Mouse (Mus musculus) lung, postnatal 0 days (tissue): ENCODE measurements around the gene Cfap99. TPM values are rescaled to one million over a fixed set of nuclear protein-coding genes. Genes with fewer than 3 reads are reported as not detected.

Experiments
- ATAC-seq: fragments of 200-750 bp; cut with Nextera tagmentation; 2 replicates; pipeline ENCODE4 v1.8.0; 2017; ENCODE audit warnings: moderate library complexity
- DNase-seq: peaks from one replicate; pipeline ENCODE4 v3.0.0-alpha.2; 2016; ENCODE audit warnings: low spot score
- H3K27ac ChIP-seq: fragments of 300-500 bp; sonication (generic); 2 replicates; pipeline ENCODE4 v1.5.1; 2014; ENCODE audit warnings: antibody characterized with exemption, mild to moderate bottlenecking, low read length, mixed read lengths
- H3K27me3 ChIP-seq: fragments of 300-500 bp; sonication (generic); replicated peaks from 2 replicates; pipeline ENCODE4 v1.6.1; 2014; ENCODE audit warnings: low read length, mixed read lengths; ENCODE audit not compliant: insufficient read depth
- H3K36me3 ChIP-seq: fragments of 300-500 bp; sonication (generic); 2 replicates; pipeline ENCODE4 v1.6.1; 2014; ENCODE audit warnings: low read length, mixed read lengths; ENCODE audit not compliant: insufficient read depth
- H3K4me1 ChIP-seq: fragments of 300-500 bp; sonication (generic); 2 replicates; pipeline ENCODE4 v1.6.1; 2014; ENCODE audit warnings: antibody characterized with exemption, low read depth, low read length, mixed read lengths; ENCODE audit not compliant: insufficient read depth
- H3K4me2 ChIP-seq: fragments of 300-500 bp; sonication (generic); replicated peaks from 2 replicates; pipeline ENCODE4 v1.6.1; 2014; ENCODE audit warnings: low read depth, mild to moderate bottlenecking, low read length, moderate library complexity, mixed read lengths
- H3K4me3 ChIP-seq: fragments of 300-500 bp; sonication (generic); 2 replicates; pipeline ENCODE4 v1.5.1; 2014; ENCODE audit warnings: low read depth, low read length
- H3K9ac ChIP-seq: fragments of 300-500 bp; sonication (generic); replicated peaks from 2 replicates; pipeline ENCODE4 v1.6.1; 2014; ENCODE audit warnings: low read depth, mild to moderate bottlenecking
- H3K9me3 ChIP-seq: fragments of 300-500 bp; sonication (generic); 2 replicates; pipeline ENCODE4 v1.6.1; 2016; ENCODE audit warnings: low read length, mixed read lengths
- CTCF ChIP-seq: IDR thresholded peaks from 2 replicates; pipeline ENCODE4 v1.5.1; 2016; ENCODE audit warnings: antibody characterized with exemption, mild to moderate bottlenecking
- EP300 ChIP-seq: IDR thresholded peaks from 2 replicates; pipeline ENCODE4 v1.6.1; 2016; ENCODE audit warnings: antibody characterized with exemption, mild to moderate bottlenecking, control low read depth
- WGBS: fragments of 180-500 bp; shearing (Covaris S2); extraction: QIAGEN DNeasy Blood & Tissue Kit; methylation state at CpG from one replicate; pipeline ENCODE4 v1.1.7; 2014; 5-methylcytosine and 5-hydroxymethylcytosine counted together
- polyA plus RNA-seq: library from polyadenylated mRNA; unstranded; fragments of >200 nt; fragmentation: Nextera tagmentation; extraction: Ambion mirVana; gene quantifications from 2 replicates; pipeline ENCODE4 v1.2.1, GENCODE M21; 2015

Gene Cfap99
- polyA plus RNA-seq, 1 experiment from 2014 or later, result 0.35 TPM

GRCm38 (mm10) chr5:34360261-34360660, 71.9 kb downstream of the Cfap99 start:
- Histone ChIP-seq H3K4me1 (no peaks in the 10 kb centered on the region), H3K9me3 (no peaks in the 10 kb centered on the region), H3K27ac (no peak overlapping the region), H3K9ac (no peak overlapping the region), H3K4me3 (no peak overlapping the region), H3K27me3 (no peaks in the 10 kb centered on the region), H3K36me3 (peaks cover 13% of the 10 kb centered on the region; the same call in 1 of the 2 replicates), H3K4me2 (no peak overlapping the region)
- 88% methylated on average over 3 of the region's 3 CpGs for WGBS
- DNase-seq (no peak), ATAC-seq (no peak)
- no peak for TF ChIP-seq EP300
- TF ChIP-seq CTCF, result no peak

- Histone ChIP-seq H3K27ac (no peak overlapping the region), H3K4me3 (no peak overlapping the region), H3K4me1 (no peaks in the 10 kb centered on the region), H3K36me3 (peaks cover 12% of the 10 kb centered on the region; the same call in 1 of the 2 replicates), H3K9me3 (no peaks in the 10 kb centered on the region), H3K27me3 (no peaks in the 10 kb centered on the region), H3K4me2 (no peak overlapping the region), H3K9ac (no peak overlapping the region)
- TF ChIP-seq CTCF, result no peak
- ATAC-seq (no peak), DNase-seq (no peak)
Observed at GRCm38 (mm10) chr5:34363115-34363514, 74.7 kb downstream of the Cfap99 start.

- Histone ChIP-seq H3K4me2 (peak overlapping the region; percentile 63), H3K4me1 (peaks cover 10% of the 10 kb centered on the region; the same call in 1 of the 2 replicates), H3K36me3 (no peaks in the 10 kb centered on the region), H3K27ac (no peak overlapping the region), H3K27me3 (no peaks in the 10 kb centered on the region), H3K4me3 (peak overlapping the region; percentile 88), H3K9ac (peak overlapping the region; percentile 41), H3K9me3 (no peaks in the 10 kb centered on the region)
- TF ChIP-seq CTCF (no peak), EP300 (no peak)
- ATAC-seq (no peak), DNase-seq (peak; percentile 20)
- 73% methylated on average over 7 of the region's 7 CpGs for WGBS
Observed at GRCm38 (mm10) chr5:34368551-34369290, 80.3 kb downstream of the Cfap99 start.

GRCm38 (mm10) chr5:34369341-34370021, 81.1 kb downstream of the Cfap99 start, which contains the start of gene Fam193a:
TSS of gene Fam193a (plus strand) at chr5:34369933.
- no peak for TF ChIP-seq EP300
- no peak for TF ChIP-seq CTCF
- peak; percentile 100 for ATAC-seq
- Histone ChIP-seq H3K4me2 (peak within 1 kb of the TSS; percentile 73), H3K27me3 (no peaks in the 10 kb centered on the region), H3K27ac (peak within 1 kb of the TSS; percentile 88), H3K36me3 (no peaks in the 10 kb centered on the region), H3K4me3 (peak within 1 kb of the TSS; percentile 88), H3K4me1 (peaks cover 10% of the 10 kb centered on the region; the same call in 1 of the 2 replicates), H3K9ac (peak within 1 kb of the TSS; percentile 96), H3K9me3 (no peaks in the 10 kb centered on the region)
- DNase-seq, result peak; percentile 97
- WGBS, result under 1% methylated on average over 27 of the region's 64 CpGs

GRCm38 (mm10) chr5:34370022-34370823, 81.8 kb downstream of the Cfap99 start:
- peak; percentile 11 for ATAC-seq
- DNase-seq, result peak; percentile 40
- peaks cover 10% of the 10 kb centered on the region; the same call in 1 of the 2 replicates for H3K4me1 ChIP-seq
- peak overlapping the region; percentile 88 for H3K4me3 ChIP-seq
- H3K36me3 ChIP-seq, result no peaks in the 10 kb centered on the region
- no peaks in the 10 kb centered on the region for H3K9me3 ChIP-seq
- H3K9ac ChIP-seq, result peak overlapping the region; percentile 96
- WGBS, result under 1% methylated on average over 43 of the region's 114 CpGs
- no peaks in the 10 kb centered on the region for H3K27me3 ChIP-seq
- H3K4me2 ChIP-seq, result peak overlapping the region; percentile 73
- H3K27ac ChIP-seq, result peak overlapping the region; percentile 88
- TF ChIP-seq EP300, result no peak
- no peak for TF ChIP-seq CTCF

- no peaks in the 10 kb centered on the region for H3K27me3 ChIP-seq
- TF ChIP-seq EP300 (no peak), CTCF (no peak)
- H3K9ac ChIP-seq, result peak overlapping the region; percentile 96
- no peak for ATAC-seq
- H3K4me3 ChIP-seq, result peak overlapping the region; percentile 88
- WGBS, result 20% methylated on average over 8 of the region's 8 CpGs
- H3K27ac ChIP-seq, result 0 out of 2 replicates have a peak overlapping the region, but pooled peaks have one; percentile 88
- no peaks in the 10 kb centered on the region for H3K9me3 ChIP-seq
- no peaks in the 10 kb centered on the region for H3K36me3 ChIP-seq
- peak overlapping the region; percentile 73 for H3K4me2 ChIP-seq
- no peak for DNase-seq
- peaks cover 10% of the 10 kb centered on the region; the same call in 1 of the 2 replicates for H3K4me1 ChIP-seq
Observed at GRCm38 (mm10) chr5:34370840-34371239, 82.4 kb downstream of the Cfap99 start.
